Mouse (Mus musculus) kidney, adult 2 months (tissue): ENCODE results near the gene Cfap298.

Source experiments
- CTCF ChIP-seq: fragments of 200-500 bp; conservative IDR thresholded peaks from 2 replicates; pipeline ENCODE4 v1.5.1; 2011; ENCODE audit warnings: low read depth, mild to moderate bottlenecking, control low read depth, low read length, moderate library complexity, mixed read lengths; ENCODE audit not compliant: insufficient read depth, insufficient read length
- POLR2A ChIP-seq: fragments of 200-500 bp; IDR thresholded peaks from one replicate; pipeline ENCODE4 v1.6.1; 2011; ENCODE audit warnings: low read depth, low read length, control low read depth

DNA sequence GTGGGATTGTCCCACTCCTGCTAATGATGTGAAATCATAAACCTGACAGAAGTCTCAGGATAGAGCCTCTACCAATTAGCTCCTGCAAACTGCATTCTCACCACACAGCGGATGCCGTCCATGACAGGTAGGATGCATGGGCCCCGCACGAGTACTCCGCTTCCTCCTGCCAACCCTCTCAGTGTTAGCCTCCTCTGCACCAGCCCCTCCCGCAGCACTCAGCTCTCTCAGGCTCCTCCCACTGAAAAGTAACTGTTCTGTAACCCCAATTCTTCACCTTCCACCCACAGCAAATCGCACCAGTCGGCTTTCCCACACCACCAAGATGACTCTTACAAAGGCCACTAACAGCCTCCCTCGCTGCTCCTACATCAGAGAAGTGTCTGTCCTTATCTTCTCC is 18.2 kb upstream of the Cfap298 start:
- TF ChIP-seq CTCF (no peak), POLR2A (no peak)
